Mouse (Mus musculus) liver, embryonic 14.5 days (tissue): ENCODE results near the gene Zfp551.

Source experiments
- CTCF ChIP-seq: IDR thresholded peaks from 2 replicates; pipeline ENCODE4 v1.5.1; 2016; ENCODE audit warnings: antibody characterized with exemption, low read depth, control low read depth
- EP300 ChIP-seq: IDR thresholded peaks from 2 replicates; pipeline ENCODE4 v1.6.1; 2016; ENCODE audit warnings: antibody characterized with exemption, low read depth

DNA sequence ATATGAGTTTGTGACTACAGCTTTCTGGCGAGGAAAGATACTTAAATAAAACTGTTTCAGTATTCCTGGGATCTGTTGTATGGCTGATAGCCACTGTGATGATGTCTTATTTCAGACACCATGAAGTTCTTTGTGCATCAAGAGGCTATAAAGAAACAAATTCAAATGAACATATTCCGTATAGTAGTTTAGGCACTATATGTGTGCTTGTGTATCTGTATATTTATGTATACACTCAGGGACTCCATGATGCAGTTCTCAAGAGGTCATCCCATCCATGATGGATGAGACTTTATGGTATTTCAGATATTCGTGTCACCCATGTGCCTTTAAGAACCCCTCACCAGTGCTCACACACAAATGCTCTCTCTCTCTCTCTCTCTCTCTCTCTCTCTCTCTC, 304 bp upstream of the Zfp551 start:
- TF ChIP-seq EP300 (no peak), CTCF (no peak)
